Mouse (Mus musculus): ENCODE measurements at regions not wholly inside any gene's neighbourhood (a gene's known extent, or its start where the extent isn't known, plus 50 kb on each side); places are given as distances from the start of the nearest gene placed in this dataset.
A peak's percentile ranks its signal among the peaks of the same experiment; 100 is the strongest.

DNA sequence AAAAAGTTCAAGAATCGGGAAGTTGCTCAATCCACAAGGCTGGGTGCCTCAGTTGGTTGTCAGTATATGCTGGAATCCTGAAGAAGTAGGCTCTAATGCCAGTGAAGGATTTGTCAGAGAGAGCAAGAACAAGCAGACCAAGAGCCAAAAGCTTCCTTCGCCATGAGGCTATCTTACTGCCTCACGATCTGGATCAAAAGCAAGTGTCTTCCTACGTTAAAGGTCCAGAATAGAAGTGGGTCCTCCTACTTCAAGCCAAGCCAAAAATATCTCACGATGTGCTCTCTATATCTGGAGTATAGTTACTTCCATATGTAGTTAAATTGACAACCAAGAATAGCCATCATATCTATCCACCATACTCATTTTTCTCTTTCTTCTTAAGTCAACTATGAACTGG lies 102.5 kb upstream of the 4930578C19Rik start:
- DNase-seq (ENCODE audit: low spot score in 2 of 2) = no peak
- Histone ChIP-seq H3K27ac (no peak overlapping the region), H3K4me3 (no peak overlapping the region)
- TF ChIP-seq CTCF (conservative IDR thresholded peaks at IDR 0.05) = no peak

DNA sequence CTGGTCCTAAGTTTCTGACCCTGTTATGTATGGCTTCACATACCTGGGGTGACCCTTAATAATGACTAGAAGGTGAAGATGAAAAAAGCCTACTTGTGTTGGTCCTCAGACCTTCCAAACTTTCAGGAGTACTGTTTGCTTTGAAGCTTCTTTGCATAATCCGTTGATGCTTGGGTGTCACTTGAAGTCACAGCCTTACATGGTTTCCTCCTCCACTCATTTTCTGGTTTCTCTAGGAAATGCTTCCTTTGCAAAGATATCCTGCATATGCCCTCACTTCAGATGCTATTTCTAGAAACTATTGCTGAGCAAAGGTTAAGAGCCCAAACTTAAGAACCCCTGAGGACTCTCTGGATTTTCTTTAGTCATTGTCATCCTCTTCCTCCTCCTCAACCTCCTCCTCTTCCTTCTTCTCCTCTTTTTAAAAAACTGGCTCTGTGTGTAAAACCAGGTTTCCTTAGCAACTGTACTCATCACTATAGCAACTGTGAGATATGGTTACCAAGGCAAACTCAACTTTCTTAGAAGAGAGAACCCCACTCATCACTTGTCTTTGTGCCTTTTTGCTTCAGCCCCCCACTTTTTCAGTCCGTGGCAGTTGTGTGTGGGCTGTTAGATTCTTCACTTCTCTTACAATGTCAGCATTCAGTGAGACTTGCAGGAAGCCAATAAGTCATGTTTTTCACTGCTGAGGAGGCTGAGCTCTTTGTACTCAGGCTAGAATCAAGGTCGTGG lies 59.2 kb upstream of the 4930578C19Rik start:
- Histone ChIP-seq H3K27ac (peak overlapping the region; percentile 73), H3K4me3 (no peak overlapping the region)
- peak; percentile 8 to 60 for DNase-seq (ENCODE audit: low spot score in 2 of 2)
- TF ChIP-seq CTCF (conservative IDR thresholded peaks at IDR 0.05) = no peak
